Mouse (Mus musculus) bone marrow macrophage, adult 2 months (primary cell): ENCODE data around the gene Pitpnc1. TPM values are rescaled to one million over a fixed set of nuclear protein-coding genes. Genes with fewer than 3 reads are reported as not detected.
A peak's percentile ranks its signal among the peaks of the same experiment; 100 is the strongest.

Experiments used
- H3K27ac ChIP-seq: 2 replicates; pipeline ENCODE4 v1.5.1; 2012; ENCODE audit warnings: low read depth, low read length; ENCODE audit not compliant: insufficient read depth
- H3K4me1 ChIP-seq: 2 replicates; pipeline ENCODE4 v1.6.1; 2012; ENCODE audit warnings: low read length; ENCODE audit not compliant: control insufficient read depth, insufficient read depth
- H3K4me3 ChIP-seq: 2 replicates; pipeline ENCODE4 v1.5.1; 2012; ENCODE audit warnings: mild to moderate bottlenecking, low read length, moderate library complexity; ENCODE audit not compliant: insufficient read depth
- CTCF ChIP-seq: IDR thresholded peaks from 2 replicates; pipeline ENCODE4 v1.5.1; 2012; ENCODE audit warnings: low read depth, mild to moderate bottlenecking, low read length, moderate library complexity
- POLR2A ChIP-seq: IDR thresholded peaks from 2 replicates; pipeline ENCODE4 v1.6.1; 2012; ENCODE audit warnings: mild to moderate bottlenecking, low read depth, low read length, borderline replicate concordance
- polyA plus RNA-seq: library from polyadenylated mRNA; stranded (reverse); fragments of >200 nt; gene quantifications from 2 replicates; pipeline ENCODE4 v1.2.4, GENCODE M21; 2012; ENCODE audit not compliant: missing spikeins, insufficient read depth, insufficient read length

Pitpnc1 gene
- polyA plus RNA-seq, 1 experiment, result 14.6 TPM

DNA sequence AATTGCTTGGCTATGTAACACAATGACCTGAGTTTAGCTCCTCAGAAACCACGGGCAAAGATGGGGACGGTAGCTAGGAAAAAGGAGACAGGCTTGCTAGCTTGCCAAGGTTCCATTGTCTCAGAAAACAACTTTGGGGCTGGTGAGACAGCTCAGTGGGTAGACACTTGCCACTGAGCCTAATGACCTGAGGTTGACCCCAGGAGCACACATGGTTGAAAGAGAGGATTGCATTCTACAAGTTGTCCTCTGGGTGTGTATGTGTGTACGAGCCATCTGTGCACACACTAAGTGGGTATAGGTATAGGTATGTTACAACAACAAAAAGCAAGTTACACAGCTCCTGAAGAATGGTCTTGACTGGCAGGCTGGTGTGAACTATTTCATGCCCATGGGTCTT is 76.3 kb downstream of the Pitpnc1 start:
- H3K4me3 ChIP-seq, result no peak overlapping the region
- H3K27ac ChIP-seq, result no peak overlapping the region
- no peak for TF ChIP-seq POLR2A
- no peak for TF ChIP-seq CTCF
- H3K4me1 ChIP-seq, result no peaks in the 10 kb centered on the region

DNA sequence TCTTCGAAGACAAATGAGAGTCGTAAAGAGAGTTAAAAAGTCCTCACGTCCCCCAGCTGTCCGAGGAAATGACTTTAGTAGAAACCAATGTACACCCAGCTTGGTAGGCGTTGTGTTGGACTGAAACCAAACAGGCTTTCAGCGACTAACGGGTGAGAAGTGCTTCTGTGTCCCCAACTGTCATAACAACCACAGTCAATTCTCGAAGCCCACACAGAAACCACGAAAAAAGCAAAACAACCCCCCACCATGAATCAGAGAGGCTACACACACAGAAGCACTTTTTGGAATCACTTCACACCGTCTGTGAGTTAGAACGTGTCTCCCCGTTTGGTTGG is 76.7 kb downstream of the Pitpnc1 start:
- Histone ChIP-seq H3K27ac (no peak overlapping the region), H3K4me3 (no peak overlapping the region), H3K4me1 (no peaks in the 10 kb centered on the region)
- TF ChIP-seq CTCF (no peak), POLR2A (no peak)

DNA sequence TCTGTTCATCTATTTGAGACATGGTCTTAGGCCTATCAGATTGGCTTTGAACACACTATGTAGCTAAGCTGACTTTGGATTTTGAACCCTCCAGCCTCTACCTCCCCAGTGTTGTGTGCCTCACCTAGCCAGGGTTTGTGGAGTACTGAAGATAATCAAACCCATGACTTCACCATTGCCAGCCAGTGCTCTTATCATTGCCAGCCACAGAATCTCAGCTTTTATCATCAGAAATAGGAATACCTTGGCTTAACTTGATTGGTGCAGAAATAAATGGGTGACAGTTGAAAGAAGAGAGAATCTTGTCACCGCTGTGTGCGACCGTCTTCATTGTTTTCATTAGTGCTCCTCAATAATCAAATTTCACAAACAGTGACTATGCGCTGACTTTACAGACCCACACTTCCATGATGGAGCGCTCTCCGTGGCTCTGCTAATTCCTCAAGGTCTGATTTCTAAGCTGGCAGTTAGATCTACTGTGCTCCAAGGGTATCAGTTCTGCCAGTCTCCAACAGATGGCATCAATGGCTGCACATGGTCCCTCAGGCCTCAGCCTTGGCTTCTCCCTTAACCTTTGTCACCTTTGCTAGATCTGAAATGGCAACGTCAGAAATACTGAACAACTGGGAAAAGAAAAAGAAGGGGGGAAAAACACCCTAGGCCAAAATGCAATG is 77.2 kb downstream of the Pitpnc1 start:
- Histone ChIP-seq H3K27ac (no peak overlapping the region), H3K4me1 (no peaks in the 10 kb centered on the region), H3K4me3 (no peak overlapping the region)
- no peak for TF ChIP-seq CTCF
- no peak for TF ChIP-seq POLR2A

DNA sequence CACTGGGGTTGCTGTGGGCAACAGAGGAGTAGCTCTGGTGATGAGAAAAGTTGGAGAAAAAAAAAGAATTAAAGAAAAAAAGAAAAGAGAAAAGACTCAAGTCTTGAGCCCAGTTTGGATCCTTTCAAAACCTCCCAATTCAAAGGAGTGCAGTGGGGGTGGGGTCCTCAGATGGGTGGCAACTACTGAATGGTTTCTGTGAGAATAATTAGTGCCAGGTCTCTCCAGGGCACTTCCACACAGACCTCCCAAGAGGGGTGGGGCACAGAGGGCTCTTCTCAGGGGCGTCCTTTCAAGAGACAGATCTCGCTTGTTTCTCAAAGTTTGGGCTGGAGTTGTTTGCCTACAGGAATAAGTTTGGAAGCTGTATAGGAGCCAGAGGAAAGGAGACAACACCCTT is 80.0 kb downstream of the Pitpnc1 start:
- no peak for TF ChIP-seq POLR2A
- no peak for TF ChIP-seq CTCF
- Histone ChIP-seq H3K4me1 (0 out of 2 replicates have a peak, but pooled peaks cover 2% of the 10 kb centered on the region), H3K4me3 (no peak overlapping the region), H3K27ac (no peak overlapping the region)

DNA sequence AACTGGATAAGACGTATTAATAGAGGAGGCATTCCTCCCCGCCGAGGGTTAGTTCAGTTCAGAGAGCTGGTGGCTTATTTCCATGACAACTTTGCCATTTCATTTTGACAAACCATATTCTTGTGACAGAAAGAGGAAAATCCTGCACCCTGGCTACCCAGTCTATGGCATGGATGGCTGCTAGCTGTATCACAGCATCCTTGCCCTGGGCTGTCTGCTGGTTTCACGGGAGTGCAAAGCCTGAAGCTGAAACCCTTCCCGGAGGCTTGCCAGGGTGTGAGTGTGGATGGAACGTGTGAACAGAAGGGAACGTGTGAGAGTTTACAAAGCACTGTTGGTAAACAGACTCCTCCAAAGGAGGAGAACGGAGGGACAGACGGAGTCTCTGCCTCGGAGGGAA is 80.5 kb downstream of the Pitpnc1 start:
- H3K4me3 ChIP-seq, result no peak overlapping the region
- TF ChIP-seq POLR2A, result no peak
- TF ChIP-seq CTCF, result no peak
- 0 out of 2 replicates have a peak, but pooled peaks cover 2% of the 10 kb centered on the region for H3K4me1 ChIP-seq

DNA sequence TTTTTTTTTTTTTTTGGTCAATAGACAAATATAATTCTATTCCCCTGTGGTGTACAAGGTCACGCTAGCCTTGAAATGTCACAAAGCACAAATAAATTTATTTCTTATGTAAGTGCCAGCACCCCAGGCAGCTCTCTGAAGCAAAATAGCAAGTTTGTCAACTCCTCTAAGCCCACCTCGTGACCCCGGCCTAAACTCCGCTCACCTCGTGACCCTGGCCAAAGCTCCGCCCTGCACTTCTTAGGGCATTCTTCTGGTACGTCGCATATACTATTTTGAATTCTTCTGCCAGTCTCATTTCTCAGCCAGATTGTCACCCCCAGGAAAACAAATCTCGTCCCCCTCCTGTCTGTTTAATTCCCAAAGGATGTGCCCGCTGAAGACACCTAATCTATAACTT is 84.0 kb downstream of the Pitpnc1 start:
- Histone ChIP-seq H3K4me3 (no peak overlapping the region), H3K4me1 (0 out of 2 replicates have a peak, but pooled peaks cover 2% of the 10 kb centered on the region), H3K27ac (no peak overlapping the region)
- TF ChIP-seq POLR2A (no peak), CTCF (no peak)

More for the DNA sequence above, 80.5 kb downstream of the Pitpnc1 start:
- H3K27ac ChIP-seq, result no peak overlapping the region

DNA sequence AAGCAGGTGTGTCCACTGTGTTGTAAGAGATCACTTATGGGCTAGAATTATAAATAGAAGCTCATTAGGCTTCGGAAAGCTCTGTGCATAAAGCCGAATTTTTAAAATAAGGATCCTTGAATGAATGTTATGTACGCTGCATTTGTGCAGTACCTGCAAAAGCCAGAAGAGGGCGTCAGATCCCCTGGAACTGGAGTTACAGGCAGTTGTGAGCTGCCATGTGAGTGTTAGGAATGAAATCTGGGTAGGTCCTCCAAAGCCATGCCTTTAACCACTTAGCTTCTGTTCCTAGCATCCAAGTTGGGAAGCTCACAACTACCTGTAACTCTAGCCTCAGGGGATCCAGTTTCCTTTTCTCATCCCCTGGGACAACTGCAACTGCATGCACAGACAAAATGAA is 85.2 kb downstream of the Pitpnc1 start:
- Histone ChIP-seq H3K4me3 (no peak overlapping the region), H3K4me1 (0 out of 2 replicates have a peak, but pooled peaks cover 2% of the 10 kb centered on the region), H3K27ac (no peak overlapping the region)
- TF ChIP-seq CTCF, result peak; percentile 61
- TF ChIP-seq POLR2A, result no peak

DNA sequence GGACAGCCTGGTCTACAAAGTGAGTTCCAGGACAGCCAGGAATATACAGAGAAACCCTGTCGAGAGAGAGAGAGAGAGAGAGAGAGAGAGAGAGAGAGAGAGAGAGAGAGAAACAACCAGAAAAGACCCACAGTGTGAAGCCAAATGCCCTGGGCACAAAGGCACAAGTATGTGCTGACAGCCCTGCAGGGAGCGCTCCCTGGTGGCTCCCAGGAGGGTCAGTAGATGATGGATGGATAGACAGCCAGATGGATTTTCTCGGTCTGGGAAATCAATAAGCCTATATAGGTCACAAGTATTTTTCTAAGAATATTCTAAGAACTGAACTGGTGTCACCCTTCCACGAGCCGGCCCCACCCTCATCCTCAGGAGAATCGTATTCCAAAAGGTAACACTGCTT is 86.5 kb downstream of the Pitpnc1 start:
- Histone ChIP-seq H3K4me3 (no peak overlapping the region), H3K27ac (no peak overlapping the region), H3K4me1 (0 out of 2 replicates have a peak, but pooled peaks cover 2% of the 10 kb centered on the region)
- no peak for TF ChIP-seq CTCF

DNA sequence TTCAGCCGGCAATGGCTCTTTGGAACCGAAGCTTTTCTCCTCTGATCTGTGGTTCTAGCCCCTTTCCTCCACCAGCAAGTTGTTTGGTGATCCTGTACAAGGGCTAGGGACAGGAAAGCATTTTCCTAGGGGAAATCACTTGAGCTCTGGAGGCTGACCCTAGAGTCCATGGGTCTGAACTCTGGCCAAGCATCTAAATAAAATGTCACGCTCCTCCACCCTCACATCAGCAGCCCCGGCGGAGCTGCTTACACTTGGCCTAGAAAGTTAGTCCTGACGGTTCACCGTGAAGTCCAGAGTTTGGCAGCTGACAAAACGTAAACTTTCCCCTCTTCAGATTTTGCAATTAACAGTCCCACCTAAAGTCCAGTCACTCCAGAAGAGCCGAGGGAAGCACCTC is 90.5 kb downstream of the Pitpnc1 start:
- Histone ChIP-seq H3K27ac (no peak overlapping the region), H3K4me3 (no peak overlapping the region), H3K4me1 (peaks cover 2% of the 10 kb centered on the region; the same call in 1 of the 2 replicates)
- TF ChIP-seq POLR2A, result no peak
- TF ChIP-seq CTCF, result no peak

DNA sequence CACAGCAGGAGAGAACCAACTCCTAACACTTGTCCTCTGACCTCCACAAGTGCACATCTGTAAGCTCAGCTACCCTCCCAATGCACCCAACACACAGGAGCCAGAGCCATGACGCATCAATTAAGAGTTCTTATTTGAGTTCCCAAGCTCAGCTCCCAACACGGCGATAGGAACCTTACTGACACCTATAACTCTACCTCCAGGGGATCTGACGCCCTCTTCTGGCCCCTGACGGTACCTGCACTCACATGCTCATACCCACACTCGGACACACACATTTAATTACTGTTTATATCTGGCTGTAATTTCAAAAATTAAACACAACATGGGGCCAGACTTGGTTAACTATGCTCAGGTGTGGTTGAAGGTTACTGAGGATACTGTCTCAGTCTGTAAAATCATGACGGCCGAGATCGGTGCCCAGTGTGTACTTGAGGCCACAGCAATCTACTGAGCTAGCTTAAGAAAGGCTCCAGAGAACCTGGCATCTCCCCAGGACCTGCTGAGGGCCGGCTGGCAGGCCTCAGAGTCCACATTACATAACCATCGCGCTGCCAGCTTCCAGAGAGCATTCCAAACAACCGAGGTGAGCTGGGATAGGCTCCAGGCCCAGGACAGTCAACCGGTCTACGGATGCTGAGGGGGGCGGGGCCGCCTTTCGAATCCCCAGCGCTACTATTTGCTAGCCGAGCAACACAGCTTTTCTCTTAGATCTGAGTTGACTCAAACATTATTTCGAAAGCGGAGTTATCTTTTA is 91.2 kb downstream of the Pitpnc1 start:
- TF ChIP-seq CTCF, result no peak
- no peak for TF ChIP-seq POLR2A
- no peak overlapping the region for H3K27ac ChIP-seq
- H3K4me3 ChIP-seq, result no peak overlapping the region
- H3K4me1 ChIP-seq, result peaks cover 2% of the 10 kb centered on the region; the same call in 1 of the 2 replicates
